Mouse (Mus musculus) embryonic facial prominence, embryonic 10.5 days (tissue): ENCODE data around the gene Atg4b. TPM values are rescaled to one million over a fixed set of nuclear protein-coding genes. Genes with fewer than 3 reads are reported as not detected.
"Not testable (repeated sequence)": the region's sequence is repeated elsewhere in the genome, so short reads cannot be mapped to it uniquely, and the experiment has no call there.

Source experiments
- DNase-seq: peaks from one replicate; pipeline ENCODE4 v3.0.0-alpha.2; 2017; ENCODE audit warnings: low spot score
- H3K27ac ChIP-seq: fragments of 300-500 bp; sonication (generic); replicated peaks from 2 replicates; pipeline ENCODE4 v1.5.1; 2016; ENCODE audit warnings: mild to moderate bottlenecking
- H3K27me3 ChIP-seq: fragments of 300-500 bp; sonication (generic); replicated peaks from 2 replicates; pipeline ENCODE4 v1.6.1; 2016; ENCODE audit warnings: low read depth, mild to moderate bottlenecking; ENCODE audit not compliant: poor library complexity, severe bottlenecking
- H3K36me3 ChIP-seq: fragments of 300-500 bp; sonication (generic); replicated peaks from 2 replicates; pipeline ENCODE4 v1.6.1; 2016; ENCODE audit warnings: mild to moderate bottlenecking, moderate library complexity
- H3K4me1 ChIP-seq: fragments of 300-500 bp; sonication (generic); 2 replicates; pipeline ENCODE4 v1.6.1; 2016
- H3K4me3 ChIP-seq: fragments of 300-500 bp; sonication (generic); 2 replicates; pipeline ENCODE4 v1.5.1; 2016; ENCODE audit warnings: mild to moderate bottlenecking, moderate library complexity
- H3K9me3 ChIP-seq: fragments of 300-500 bp; sonication (generic); 2 replicates; pipeline ENCODE4 v1.6.1; 2016; ENCODE audit warnings: mild to moderate bottlenecking
- WGBS: fragments of 180-500 bp; shearing (Covaris S2); methylation state at CpG from one replicate; pipeline ENCODE4 v1.1.7; 2016; 5-methylcytosine and 5-hydroxymethylcytosine counted together
- polyA plus RNA-seq: library from polyadenylated mRNA; unstranded; fragments of >200 nt; fragmentation: Nextera tagmentation; extraction: Ambion mirVana; gene quantifications from 2 replicates; pipeline ENCODE4 v1.2.1, GENCODE M21; 2016

Atg4b gene
- polyA plus RNA-seq, 1 experiment from 2014 or later: 95.3 TPM

GRCm38 (mm10) chr1:93763531-93763930 is 12.2 kb downstream of the Atg4b start:
- H3K36me3 ChIP-seq: peaks cover 20% of the 10 kb centered on the region
- DNase-seq, H3K4me1 ChIP-seq, H3K4me3 ChIP-seq, H3K27ac ChIP-seq, H3K9me3 ChIP-seq, H3K27me3 ChIP-seq: not testable (repeated sequence)
- 91% methylated on average over 3 of the region's 3 CpGs for WGBS

DNA sequence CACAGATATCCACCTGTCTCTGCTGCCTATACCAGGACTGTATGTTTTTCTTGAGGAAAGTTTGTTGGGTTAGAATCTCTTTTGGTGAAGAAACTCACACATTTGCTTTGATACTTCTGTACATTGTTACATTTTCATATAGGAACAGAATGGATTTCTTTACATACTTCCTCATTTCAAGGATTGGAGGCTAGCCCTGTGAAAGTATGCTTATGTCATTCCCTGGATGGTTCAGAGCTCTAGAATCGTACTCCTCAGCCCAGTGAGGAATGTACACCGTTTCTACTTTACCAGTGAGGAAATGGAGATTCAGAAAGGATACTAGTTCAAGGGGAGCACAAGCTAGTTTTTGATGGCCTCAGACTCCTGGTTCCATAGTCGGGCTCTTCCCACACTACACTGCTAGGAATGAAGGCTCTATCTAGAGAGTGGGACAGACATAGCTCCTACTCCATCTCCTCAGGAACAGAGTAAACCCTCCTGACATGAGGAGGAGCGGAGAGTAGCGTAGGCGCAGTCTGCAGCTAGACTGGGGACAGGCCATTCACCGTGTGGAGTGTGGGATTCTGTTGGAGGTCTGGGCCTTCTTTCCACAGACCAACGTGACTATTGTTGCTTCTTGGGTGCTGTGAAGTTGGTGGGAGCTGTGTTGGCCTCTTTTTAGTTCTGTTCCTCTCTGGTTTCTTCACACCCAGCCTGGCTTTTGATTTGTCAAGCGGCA is 13.7 kb downstream of the Atg4b start:
- no peak for DNase-seq
- H3K9me3 ChIP-seq: no peaks in the 10 kb centered on the region
- no peaks in the 10 kb centered on the region for H3K4me1 ChIP-seq
- H3K27me3 ChIP-seq: no peaks in the 10 kb centered on the region
- no peak overlapping the region for H3K4me3 ChIP-seq
- 90% methylated on average over 9 of the region's 9 CpGs for WGBS
- H3K27ac ChIP-seq: no peak overlapping the region
- H3K36me3 ChIP-seq: peaks cover 35% of the 10 kb centered on the region

- WGBS: 95% methylated on average over 6 of the region's 6 CpGs
- no peak for DNase-seq
- no peaks in the 10 kb centered on the region for H3K4me1 ChIP-seq
- H3K4me3 ChIP-seq: no peak overlapping the region
- peaks cover 51% of the 10 kb centered on the region for H3K36me3 ChIP-seq
- H3K27me3 ChIP-seq: no peaks in the 10 kb centered on the region
- no peaks in the 10 kb centered on the region for H3K9me3 ChIP-seq
- no peak overlapping the region for H3K27ac ChIP-seq
These were observed 16.3 kb downstream of the Atg4b start for GRCm38 (mm10) chr1:93767600-93767999.

GRCm38 (mm10) chr1:93769901-93770300 is 18.6 kb downstream of the Atg4b start:
- H3K36me3 ChIP-seq: peaks cover 69% of the 10 kb centered on the region
- no peaks in the 10 kb centered on the region for H3K4me1 ChIP-seq
- H3K9me3 ChIP-seq: no peaks in the 10 kb centered on the region
- no peak for DNase-seq
- no peak overlapping the region for H3K4me3 ChIP-seq
- H3K27me3 ChIP-seq: no peaks in the 10 kb centered on the region
- no peak overlapping the region for H3K27ac ChIP-seq
- 96% methylated on average over 3 of the region's 3 CpGs for WGBS

DNA sequence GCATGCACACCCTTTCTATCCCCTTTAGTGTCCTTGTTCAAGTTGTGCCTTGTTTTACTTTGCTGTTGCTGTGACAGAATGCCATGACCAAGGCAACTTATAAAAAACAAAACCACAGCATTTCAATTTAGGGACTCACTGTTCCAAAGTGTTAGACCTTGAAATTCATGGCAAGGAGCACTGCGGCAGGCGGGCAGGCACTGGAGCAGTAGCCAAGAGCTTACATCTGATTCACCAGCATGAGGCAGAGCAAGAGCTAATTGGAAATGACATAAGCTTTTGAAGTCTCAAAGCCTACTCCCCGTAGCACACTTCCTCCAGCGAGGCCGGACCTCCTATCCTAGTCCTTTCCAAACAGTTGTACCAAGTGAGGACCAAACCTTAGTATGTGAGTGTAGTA is 25.4 kb downstream of the Atg4b start:
- H3K27me3 ChIP-seq: no peaks in the 10 kb centered on the region
- 87% methylated on average over 5 of the region's 5 CpGs for WGBS
- DNase-seq: no peak
- H3K27ac ChIP-seq: no peak overlapping the region
- H3K4me1 ChIP-seq: peaks cover 9% of the 10 kb centered on the region; the same call in 1 of the 2 replicates
- H3K9me3 ChIP-seq: no peaks in the 10 kb centered on the region
- H3K36me3 ChIP-seq: peaks cover 93% of the 10 kb centered on the region
- no peak overlapping the region for H3K4me3 ChIP-seq

DNA sequence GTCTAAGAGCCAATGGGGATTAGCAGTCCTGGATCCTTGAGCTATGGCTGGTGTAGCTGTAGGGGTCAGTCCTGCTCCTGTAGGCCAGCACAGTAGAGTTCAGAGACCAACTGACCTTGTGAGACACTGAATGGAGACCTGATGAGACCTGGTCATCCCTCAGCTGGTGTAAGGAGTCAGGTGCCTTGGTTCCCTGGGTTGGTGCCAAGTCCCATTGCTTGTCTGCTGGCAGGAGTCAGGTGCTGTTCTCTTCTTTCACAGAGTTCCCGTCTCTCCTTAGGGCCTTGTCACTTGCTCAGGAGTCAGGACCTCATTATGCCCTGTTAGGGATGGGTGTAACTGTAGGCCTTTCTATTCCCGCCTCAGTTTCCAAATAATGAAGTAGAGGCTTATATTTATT is 35.6 kb downstream of the Atg4b start:
- no peak overlapping the region for H3K4me3 ChIP-seq
- 89% methylated on average over 2 of the region's 2 CpGs for WGBS
- no peak overlapping the region for H3K27ac ChIP-seq
- no peak for DNase-seq
- H3K27me3 ChIP-seq: no peaks in the 10 kb centered on the region
- no peaks in the 10 kb centered on the region for H3K4me1 ChIP-seq
- H3K36me3 ChIP-seq: peaks cover 99% of the 10 kb centered on the region
- peaks cover 9% of the 10 kb centered on the region for H3K9me3 ChIP-seq

DNA sequence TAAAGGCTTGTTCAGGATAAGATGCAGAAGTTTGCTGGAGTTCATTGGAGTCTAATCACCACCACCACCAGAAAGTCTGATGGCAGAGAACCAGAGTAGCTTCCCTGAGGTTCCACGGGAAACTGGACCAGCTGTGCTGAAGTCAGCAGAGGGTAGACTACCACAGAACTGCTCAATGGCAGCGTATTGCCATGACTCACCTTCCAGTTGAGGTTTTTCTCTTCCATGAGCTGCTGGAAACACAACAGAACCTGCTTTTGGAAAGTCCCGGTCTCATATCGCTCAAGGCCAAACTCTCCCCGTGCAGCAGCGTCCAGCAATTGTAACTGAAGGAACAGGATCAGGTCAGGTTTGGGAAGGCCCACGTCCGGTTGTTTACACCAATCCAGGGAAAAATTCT is 43.2 kb downstream of the Atg4b start:
- Histone ChIP-seq H3K36me3 (peaks cover 100% of the 10 kb centered on the region), H3K9me3 (peaks cover 9% of the 10 kb centered on the region), H3K27me3 (no peaks in the 10 kb centered on the region), H3K4me1 (peaks cover 3% of the 10 kb centered on the region; the same call in 1 of the 2 replicates), H3K4me3 (no peak overlapping the region), H3K27ac (no peak overlapping the region)
- no peak for DNase-seq
- 95% methylated on average over 8 of the region's 8 CpGs for WGBS

DNA sequence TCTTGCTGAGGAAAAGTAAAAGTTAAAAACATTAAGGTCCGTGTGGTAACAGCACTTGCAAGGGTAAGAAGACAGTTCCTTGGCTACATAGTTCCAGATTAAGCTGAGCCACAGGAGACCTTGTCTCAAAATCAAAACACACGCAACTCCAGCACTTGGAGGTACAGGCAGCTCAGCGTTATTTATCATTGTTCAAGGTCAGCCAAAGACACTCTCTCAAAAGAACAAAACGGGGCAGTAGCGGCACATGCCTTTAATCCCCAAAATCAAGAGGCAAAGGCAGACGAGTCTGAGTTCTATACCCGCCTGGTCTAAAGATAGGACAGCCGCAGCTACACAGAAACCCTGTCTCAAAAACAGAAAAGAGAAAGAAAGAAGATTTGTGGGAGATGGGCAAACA is 44.6 kb downstream of the Atg4b start:
- Histone ChIP-seq H3K27me3 (no peaks in the 10 kb centered on the region), H3K9me3 (peaks cover 8% of the 10 kb centered on the region), H3K27ac (no peak overlapping the region), H3K36me3 (peaks cover 99% of the 10 kb centered on the region), H3K4me3 (no peak overlapping the region), H3K4me1 (peaks cover 7% of the 10 kb centered on the region)
- DNase-seq: no peak
- 91% methylated on average over 8 of the region's 8 CpGs for WGBS

DNA sequence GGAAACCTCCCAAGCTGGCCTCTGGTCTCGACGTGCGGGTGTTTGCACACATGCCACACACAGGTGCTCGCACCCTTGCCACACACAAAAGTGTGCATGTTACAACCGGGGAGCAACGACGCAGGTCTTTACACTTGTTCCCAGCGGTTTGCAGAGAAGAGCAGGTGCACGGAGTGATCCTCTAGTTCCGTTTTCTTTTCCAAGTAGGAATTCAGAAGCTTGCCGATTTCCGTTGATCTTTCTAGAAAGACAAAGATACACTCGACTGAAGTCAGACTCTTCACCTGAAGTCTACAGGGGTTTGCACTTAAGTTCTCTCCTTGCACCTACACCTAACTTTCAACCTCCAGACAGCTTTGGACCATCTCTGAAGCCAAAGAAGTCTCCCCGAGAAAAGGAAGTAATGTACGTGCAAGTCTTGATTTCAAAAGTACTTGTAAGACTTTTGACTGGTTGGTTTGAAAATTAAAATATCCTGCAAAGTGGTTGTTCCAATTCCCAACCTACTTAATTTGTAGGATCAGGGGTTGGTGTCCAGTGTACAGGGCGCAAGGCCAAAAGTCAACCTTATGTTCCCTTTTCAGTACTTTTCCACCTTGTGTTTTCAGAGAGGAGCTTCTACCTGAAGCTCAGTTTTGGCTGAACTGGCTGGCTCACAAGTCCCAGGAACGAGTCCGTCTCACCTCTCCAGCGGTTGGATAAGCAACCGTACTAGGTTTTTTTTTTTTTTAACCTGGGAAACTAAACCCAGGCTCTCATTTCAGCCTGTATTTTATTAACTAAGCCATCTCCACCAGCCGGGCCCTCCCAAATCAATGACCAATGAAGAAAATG is 49.6 kb downstream of the Atg4b start:
- WGBS: 77% methylated on average over 21 of the region's 21 CpGs
- Histone ChIP-seq H3K27ac (peak overlapping the region; percentile 94), H3K36me3 (peaks cover 57% of the 10 kb centered on the region)

GRCm38 (mm10) chr1:93801741-93802238 is 50.5 kb downstream of the Atg4b start, which contains the start of gene Dtymk:
Gene Dtymk (minus strand): TSS chr1:93801934.
- Histone ChIP-seq H3K36me3 (peaks cover 57% of the 10 kb centered on the region), H3K27me3 (no peaks in the 10 kb centered on the region), H3K9me3 (no peaks in the 10 kb centered on the region), H3K27ac (peak within 1 kb of the TSS; percentile 94), H3K4me3 (peak within 1 kb of the TSS; percentile 78), H3K4me1 (peaks cover 42% of the 10 kb centered on the region)
- WGBS: under 1% methylated on average over 42 of the region's 42 CpGs
- DNase-seq: peak; percentile 96

More for the DNA sequence above, 49.6 kb downstream of the Atg4b start:
- no peak for DNase-seq
- Histone ChIP-seq H3K4me1 (peaks cover 42% of the 10 kb centered on the region), H3K4me3 (peak overlapping the region; percentile 78), H3K9me3 (no peaks in the 10 kb centered on the region), H3K27me3 (no peaks in the 10 kb centered on the region)

DNA sequence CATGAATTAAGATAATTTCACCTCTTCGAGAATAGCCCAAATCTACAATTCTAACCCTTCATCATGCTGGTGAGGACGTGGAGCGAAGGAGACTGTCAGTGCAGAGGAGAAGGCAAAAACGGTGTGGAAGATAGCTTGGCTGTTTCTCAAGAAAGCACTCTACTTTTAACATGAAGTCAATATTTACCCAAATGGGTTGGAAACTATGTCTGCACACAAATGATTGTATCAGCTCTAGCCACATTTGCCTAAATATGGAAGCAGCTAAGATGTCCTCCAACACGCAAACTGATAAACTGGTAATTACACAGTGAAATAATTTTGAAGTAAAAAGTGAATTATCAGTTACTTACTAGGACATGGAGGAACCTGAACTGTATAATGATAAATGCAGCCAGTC is 51.5 kb downstream of the Atg4b start:
- peak overlapping the region; percentile 98; the same call in 1 of the 2 replicates for H3K27ac ChIP-seq
- no peak for DNase-seq
- peaks cover 54% of the 10 kb centered on the region for H3K36me3 ChIP-seq
- H3K9me3 ChIP-seq: no peaks in the 10 kb centered on the region
- H3K4me3 ChIP-seq: peak overlapping the region; percentile 78
- H3K27me3 ChIP-seq: no peaks in the 10 kb centered on the region
- H3K4me1 ChIP-seq: peaks cover 39% of the 10 kb centered on the region
- WGBS: 88% methylated on average over 5 of the region's 5 CpGs

GRCm38 (mm10) chr1:93803556-93804507 is 52.5 kb downstream of the Atg4b start, which contains the start of gene Ing5:
Gene Ing5 (plus strand): TSS chr1:93803965.
- Histone ChIP-seq H3K4me3 (peak within 1 kb of the TSS; percentile 78), H3K9me3 (no peaks in the 10 kb centered on the region), H3K4me1 (peaks cover 39% of the 10 kb centered on the region), H3K36me3 (peaks cover 54% of the 10 kb centered on the region), H3K27ac (peak within 1 kb of the TSS; percentile 98), H3K27me3 (no peaks in the 10 kb centered on the region)
- DNase-seq: peak; percentile 100
- under 1% methylated on average over 94 of the region's 94 CpGs for WGBS
